Mouse (Mus musculus): ENCODE measurements at regions not wholly inside any gene's neighbourhood (a gene's known extent, or its start where the extent isn't known, plus 50 kb on each side); places are given as distances from the start of the nearest gene placed in this dataset.

GRCm38 (mm10) chr1:35846224-35846936 is 221.8 kb upstream of the Hs6st1 start:
- Histone ChIP-seq H3K4me1 (ENCODE audit: control insufficient read depth, insufficient read depth, low read length) (peaks cover 7% of the 10 kb centered on the region), H3K27ac (ENCODE audit: insufficient read depth, low read depth, low read length) (no peak overlapping the region), H3K4me3 (ENCODE audit: insufficient read depth, low read depth, low read length) (no peak overlapping the region)
- WGBS: 42% methylated on average over 11 of the region's 11 CpGs
- TF ChIP-seq CTCF (IDR thresholded peaks at IDR 0.05; ENCODE audit: insufficient read depth, low read depth, low read length) (no peak), POLR2A (IDR thresholded peaks at IDR 0.05; ENCODE audit: insufficient read depth, low read depth, low read length) (no peak)

DNA sequence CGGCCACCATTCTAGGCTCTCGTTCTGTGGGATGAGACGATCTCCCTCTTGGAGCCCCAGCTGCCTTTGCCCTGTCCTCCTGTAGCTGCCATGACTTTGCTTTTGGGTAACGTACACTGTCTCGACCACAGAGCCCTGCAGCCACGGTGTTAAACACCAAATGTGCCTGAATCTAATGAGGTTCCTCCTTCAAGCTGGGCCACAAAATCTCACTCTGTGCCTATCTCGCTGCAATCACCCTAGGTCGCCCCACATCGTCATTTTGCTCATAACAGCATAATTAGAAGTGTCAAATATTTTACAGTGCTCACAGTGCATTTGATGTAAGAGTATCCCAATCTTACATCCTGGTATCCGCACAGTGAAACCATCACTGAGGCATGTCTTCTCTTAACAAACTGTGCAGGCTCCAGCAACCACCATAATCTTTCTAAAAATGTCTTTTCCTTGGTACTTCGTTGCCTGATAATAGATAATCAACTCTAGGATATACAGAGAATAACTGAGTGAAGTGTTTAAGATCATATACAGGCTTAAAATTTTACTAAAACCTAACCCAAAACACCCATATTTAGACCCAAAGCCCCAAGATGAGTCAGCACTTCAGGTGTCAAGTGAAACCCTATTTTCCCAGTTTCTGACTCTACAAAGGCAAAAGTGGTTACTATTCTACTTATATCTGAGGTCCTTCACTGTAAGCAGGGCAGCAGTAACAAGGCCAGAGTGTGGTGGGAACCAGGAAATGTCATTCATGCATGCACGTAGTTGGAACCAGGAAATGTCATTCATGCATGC is 219.8 kb upstream of the Hs6st1 start:
- Histone ChIP-seq H3K4me3 (ENCODE audit: insufficient read depth, low read depth, low read length) (no peak overlapping the region), H3K4me1 (ENCODE audit: control insufficient read depth, insufficient read depth, low read length) (peaks cover 7% of the 10 kb centered on the region), H3K27ac (ENCODE audit: insufficient read depth, low read depth, low read length) (no peak overlapping the region)
- 90% methylated on average over 12 of the region's 12 CpGs for WGBS
- TF ChIP-seq CTCF (IDR thresholded peaks at IDR 0.05; ENCODE audit: insufficient read depth, low read depth, low read length) (no peak), POLR2A (IDR thresholded peaks at IDR 0.05; ENCODE audit: insufficient read depth, low read depth, low read length) (no peak)

DNA sequence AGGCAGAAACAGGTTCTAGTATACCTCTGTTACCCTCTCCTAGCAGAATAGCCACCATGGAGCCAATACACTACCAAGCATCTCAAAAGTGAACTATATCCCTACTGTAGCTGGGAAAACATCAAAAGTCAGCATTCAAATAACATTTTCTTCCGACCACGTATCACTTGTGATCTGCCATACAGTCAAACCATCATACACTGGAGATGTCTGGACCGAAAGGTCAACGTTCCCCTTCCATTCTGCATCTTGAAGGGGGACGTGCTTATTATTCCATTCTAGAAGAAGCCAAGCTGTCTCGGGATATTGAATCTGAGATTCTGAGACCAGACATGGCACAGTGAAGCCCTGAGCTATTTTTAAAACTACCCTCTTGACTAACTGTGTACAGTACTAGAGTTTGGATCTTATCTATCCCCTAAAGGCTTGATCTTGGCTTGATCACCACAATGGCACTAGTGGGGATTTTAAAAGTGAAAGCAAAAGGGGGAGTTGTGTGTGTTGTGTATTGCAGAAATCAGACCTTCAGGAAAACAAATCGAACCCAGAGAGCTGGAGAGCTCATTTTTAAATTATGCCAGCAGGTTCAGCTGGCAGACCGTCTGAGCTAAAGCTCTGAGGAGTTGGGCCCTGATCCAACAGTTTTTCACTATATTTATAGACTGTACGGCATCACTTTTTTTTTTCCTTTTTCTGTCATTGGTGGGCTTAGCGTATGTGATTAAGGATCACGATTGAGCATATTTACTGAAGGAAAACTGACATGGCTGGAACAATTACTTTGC is 218.6 kb upstream of the Hs6st1 start:
- Histone ChIP-seq H3K27ac (ENCODE audit: insufficient read depth, low read depth, low read length) (no peak overlapping the region), H3K4me3 (ENCODE audit: insufficient read depth, low read depth, low read length) (no peak overlapping the region)

DNA sequence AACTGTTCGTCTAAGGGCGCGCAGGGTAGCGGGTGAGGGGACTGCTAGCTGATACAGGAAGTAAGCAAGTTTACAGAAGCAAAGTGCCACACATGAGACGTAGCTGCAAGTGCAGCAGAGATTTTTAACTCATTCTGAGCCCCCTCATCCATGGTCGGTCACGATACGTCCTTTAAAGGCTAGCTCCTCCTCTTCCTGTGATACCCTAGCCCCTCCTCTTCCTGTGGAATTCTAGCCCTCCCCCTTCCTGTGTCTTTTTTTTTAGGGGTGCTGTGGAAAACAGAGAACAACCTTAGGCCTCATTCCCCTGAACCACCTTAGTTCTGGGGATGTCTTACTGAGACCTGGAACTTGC is 218.0 kb upstream of the Hs6st1 start:
- Histone ChIP-seq H3K4me1 (ENCODE audit: control insufficient read depth, insufficient read depth, low read length) (peaks cover 4% of the 10 kb centered on the region; the same call in 1 of the 2 replicates), H3K4me3 (ENCODE audit: insufficient read depth, low read depth, low read length) (no peak overlapping the region), H3K27ac (ENCODE audit: insufficient read depth, low read depth, low read length) (no peak overlapping the region)
- no peak for TF ChIP-seq CTCF (IDR thresholded peaks at IDR 0.05; ENCODE audit: insufficient read depth, low read depth, low read length)
- TF ChIP-seq POLR2A (IDR thresholded peaks at IDR 0.05; ENCODE audit: insufficient read depth, low read depth, low read length): no peak
- WGBS: 64% methylated on average over 8 of the region's 8 CpGs

More for the DNA sequence above, 218.6 kb upstream of the Hs6st1 start:
- WGBS: 64% methylated on average over 11 of the region's 11 CpGs
- H3K4me1 ChIP-seq (ENCODE audit: control insufficient read depth, insufficient read depth, low read length): peaks cover 7% of the 10 kb centered on the region
- TF ChIP-seq CTCF (IDR thresholded peaks at IDR 0.05; ENCODE audit: insufficient read depth, low read depth, low read length) (no peak), POLR2A (IDR thresholded peaks at IDR 0.05; ENCODE audit: insufficient read depth, low read depth, low read length) (no peak)

- no peak for TF ChIP-seq POLR2A (IDR thresholded peaks at IDR 0.05; ENCODE audit: insufficient read depth, low read depth, low read length)
- no peak for TF ChIP-seq CTCF (IDR thresholded peaks at IDR 0.05; ENCODE audit: insufficient read depth, low read depth, low read length)
- Histone ChIP-seq H3K4me1 (ENCODE audit: control insufficient read depth, insufficient read depth, low read length) (peaks cover 4% of the 10 kb centered on the region; the same call in 1 of the 2 replicates), H3K27ac (ENCODE audit: insufficient read depth, low read depth, low read length) (no peak overlapping the region), H3K4me3 (ENCODE audit: insufficient read depth, low read depth, low read length) (no peak overlapping the region)
- 58% methylated on average over 9 of the region's 9 CpGs for WGBS
Observed at GRCm38 (mm10) chr1:35850566-35851085, 217.6 kb upstream of the Hs6st1 start.

- Histone ChIP-seq H3K4me1 (ENCODE audit: control insufficient read depth, insufficient read depth, low read length) (no peaks in the 10 kb centered on the region), H3K27ac (ENCODE audit: insufficient read depth, low read depth, low read length) (no peak overlapping the region), H3K4me3 (ENCODE audit: insufficient read depth, low read depth, low read length) (no peak overlapping the region)
- WGBS: 99% methylated on average over 4 of the region's 4 CpGs
- TF ChIP-seq CTCF (IDR thresholded peaks at IDR 0.05; ENCODE audit: insufficient read depth, low read depth, low read length) (no peak), POLR2A (IDR thresholded peaks at IDR 0.05; ENCODE audit: insufficient read depth, low read depth, low read length) (no peak)
Observed at GRCm38 (mm10) chr1:35851681-35852409, 216.4 kb upstream of the Hs6st1 start.

DNA sequence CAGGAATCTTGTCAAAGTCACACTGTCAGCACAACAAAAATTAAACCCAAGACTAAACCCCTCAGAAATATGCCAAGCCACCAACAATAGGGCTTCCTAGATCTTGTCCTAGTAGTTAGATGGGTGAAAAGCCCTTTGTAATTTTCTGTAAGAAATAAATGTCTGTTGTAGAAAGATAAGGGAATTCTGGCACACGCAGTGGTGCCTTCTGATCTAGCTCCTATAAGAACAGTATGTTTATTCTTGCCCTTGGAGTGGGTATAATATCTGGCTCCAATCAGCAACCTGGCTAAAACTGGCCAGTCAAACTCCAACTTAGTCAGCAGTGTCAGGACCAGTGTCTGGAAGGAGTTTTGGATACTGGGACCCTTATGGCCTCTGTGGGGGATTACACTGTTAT is 215.2 kb upstream of the Hs6st1 start:
- no peak overlapping the region for H3K27ac ChIP-seq (ENCODE audit: insufficient read depth, low read depth, low read length)
- no peak overlapping the region for H3K4me3 ChIP-seq (ENCODE audit: insufficient read depth, low read depth, low read length)
- TF ChIP-seq POLR2A (IDR thresholded peaks at IDR 0.05; ENCODE audit: insufficient read depth, low read depth, low read length) (no peak), CTCF (IDR thresholded peaks at IDR 0.05; ENCODE audit: insufficient read depth, low read depth, low read length) (no peak)
- no peaks in the 10 kb centered on the region for H3K4me1 ChIP-seq (ENCODE audit: control insufficient read depth, insufficient read depth, low read length)
- 92% methylated on average over 1 of the region's 1 CpGs for WGBS

- no peaks in the 10 kb centered on the region for H3K4me1 ChIP-seq (ENCODE audit: control insufficient read depth, insufficient read depth, low read length)
- WGBS: 91% methylated on average over 4 of the region's 4 CpGs
- H3K27ac ChIP-seq (ENCODE audit: insufficient read depth, low read depth, low read length): no peak overlapping the region
- no peak for TF ChIP-seq POLR2A (IDR thresholded peaks at IDR 0.05; ENCODE audit: insufficient read depth, low read depth, low read length)
- TF ChIP-seq CTCF (IDR thresholded peaks at IDR 0.05; ENCODE audit: insufficient read depth, low read depth, low read length): no peak
- H3K4me3 ChIP-seq (ENCODE audit: insufficient read depth, low read depth, low read length): no peak overlapping the region
Observed at GRCm38 (mm10) chr1:35855650-35856049, 212.6 kb upstream of the Hs6st1 start.

Data from olfactory bulb, adult 2 months (tissue).